Mouse (Mus musculus) ES-E14 (cell line): ENCODE measurements at regions not wholly inside any gene's neighbourhood (a gene's known extent, or its start where the extent isn't known, plus 50 kb on each side); places are given as distances from the start of the nearest gene placed in this dataset.

Source experiments
- DNase-seq: peaks from one replicate; pipeline ENCODE4 v3.0.0-alpha.2; 2013; ENCODE audit warnings: low read depth, low spot score
- H3K27ac ChIP-seq: 2 replicates; pipeline ENCODE4 v1.5.1; 2012; ENCODE audit warnings: low read depth, mild to moderate bottlenecking, low read length, moderate library complexity, mixed read lengths; ENCODE audit not compliant: poor library complexity, insufficient read depth, severe bottlenecking
- H3K36me3 ChIP-seq: 2 replicates; pipeline ENCODE4 v1.6.1; 2012; ENCODE audit warnings: mild to moderate bottlenecking, low read length, moderate library complexity, mixed read lengths; ENCODE audit not compliant: control insufficient read depth, poor library complexity, insufficient read depth, severe bottlenecking
- H3K4me1 ChIP-seq, 2 experiments: fragments of 150-350 bp in 1 of 2; sonication (generic) in 1 of 2; 2 replicates each; pipeline ENCODE4 v1.6.1; 2012; ENCODE audit warnings: low read length in 2 of 2, mild to moderate bottlenecking in 1 of 2, mixed read lengths in 1 of 2; ENCODE audit not compliant: control insufficient read depth in 2 of 2, insufficient read depth in 2 of 2, poor library complexity in 1 of 2
- H3K4me3 ChIP-seq, 2 experiments: fragments of 150-350 bp in 1 of 2; sonication (generic) in 1 of 2; 2 replicates each; pipeline ENCODE4 v1.5.1; 2012; ENCODE audit warnings: low read length in 2 of 2, low read depth in 1 of 2, mild to moderate bottlenecking in 1 of 2, mixed read lengths in 1 of 2; ENCODE audit not compliant: insufficient read depth in 1 of 2, poor library complexity in 1 of 2, severe bottlenecking in 1 of 2
- H3K9ac ChIP-seq: 2 replicates; pipeline ENCODE4 v1.6.1; 2012; ENCODE audit warnings: low read depth, mild to moderate bottlenecking, low read length, mixed read lengths; ENCODE audit not compliant: poor library complexity, insufficient read depth, severe bottlenecking
- H3K9me3 ChIP-seq: fragments of 150-350 bp; sonication (generic); 2 replicates; pipeline ENCODE4 v1.6.1; 2012; ENCODE audit warnings: low read depth, mild to moderate bottlenecking, low read length; ENCODE audit not compliant: control insufficient read depth, insufficient read depth
- CHD2 ChIP-seq: IDR thresholded peaks from 2 replicates; pipeline ENCODE4 v1.6.1; 2014; ENCODE audit warnings: mild to moderate bottlenecking, low read depth, low read length, inconsistent platforms
- HCFC1 ChIP-seq: IDR thresholded peaks from 2 replicates; pipeline ENCODE4 v1.6.1; 2012; ENCODE audit warnings: low read length, inconsistent platforms, borderline replicate concordance; ENCODE audit not compliant: insufficient read depth
- MAFK ChIP-seq: IDR thresholded peaks from 2 replicates; pipeline ENCODE4 v1.6.1; 2014; ENCODE audit warnings: mild to moderate bottlenecking, low read depth, low read length, inconsistent platforms; ENCODE audit not compliant: insufficient read depth
- ZC3H11A ChIP-seq: IDR thresholded peaks from 2 replicates; pipeline ENCODE4 v1.6.1; 2012; ENCODE audit warnings: low read depth, mild to moderate bottlenecking, inconsistent platforms, low read length, borderline replicate concordance
- ZNF384 ChIP-seq: IDR thresholded peaks from 2 replicates; pipeline ENCODE4 v1.6.1; 2012; ENCODE audit warnings: low read depth, low read length, inconsistent platforms
- in situ Hi-C, 2 experiments: fragments of 600-800 bp; cut with MboI; formaldehyde crosslinking; loops; one replicate each; pipeline ENCODE4 v1.15.1; 2025; ENCODE audit warnings: low sequenced_read_pairs in 2 of 2, inconsistent platforms in 1 of 2; ENCODE audit not compliant: unreplicated experiment in 2 of 2

DNA sequence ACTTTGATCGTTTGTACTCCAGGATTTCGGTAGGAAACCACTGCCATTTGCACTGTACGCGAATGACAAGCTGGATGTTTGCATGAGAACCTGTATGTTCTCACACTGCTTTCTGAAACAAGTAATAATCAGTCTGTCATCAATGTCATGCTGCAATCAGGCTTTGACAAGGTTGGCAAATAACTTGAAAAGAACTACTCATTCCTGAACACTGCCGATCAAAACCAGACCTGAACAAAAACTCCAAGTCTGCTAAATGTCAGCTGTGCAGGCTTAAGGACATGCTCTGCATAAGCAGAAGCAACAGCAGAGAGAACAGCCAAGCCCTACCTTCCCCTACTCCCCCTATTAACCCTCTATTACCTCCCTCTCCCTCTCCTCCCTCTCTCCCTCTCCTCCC is 197.8 kb upstream of the Gm11146 start:
- H3K4me3 ChIP-seq = no peak overlapping the region
- H3K36me3 ChIP-seq = no peaks in the 10 kb centered on the region
- in situ Hi-C loops = no loop called here
- TF ChIP-seq HCFC1 (no peak), ZC3H11A (no peak)
- DNase-seq = no peak
- no peak overlapping the region for H3K9ac ChIP-seq
- no peaks in the 10 kb centered on the region for H3K9me3 ChIP-seq
- no peaks in the 10 kb centered on the region for H3K4me1 ChIP-seq
- H3K27ac ChIP-seq = no peak overlapping the region

DNA sequence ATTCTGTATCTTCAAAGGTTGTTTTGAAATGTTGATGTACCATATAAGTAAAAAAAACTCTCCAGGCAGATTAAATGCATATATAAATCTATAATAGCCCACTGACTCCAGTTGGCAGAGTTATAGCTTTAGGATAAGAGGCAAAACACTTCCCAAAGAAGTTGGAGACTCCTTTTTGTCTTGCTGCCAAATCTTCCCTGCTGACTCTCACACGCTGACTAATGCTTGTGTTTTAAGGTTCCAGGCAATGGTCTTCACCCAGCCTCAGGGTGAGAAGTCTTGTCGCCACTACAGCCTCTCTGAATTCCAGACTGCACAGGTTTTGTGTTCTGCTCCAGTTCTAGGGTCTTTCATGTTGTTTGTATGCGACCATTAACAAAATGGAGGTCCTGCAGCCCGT is 195.0 kb upstream of the Gm11146 start:
- no peaks in the 10 kb centered on the region for H3K36me3 ChIP-seq
- H3K4me1 ChIP-seq = no peaks in the 10 kb centered on the region
- no peaks in the 10 kb centered on the region for H3K9me3 ChIP-seq
- H3K4me3 ChIP-seq = no peak overlapping the region
- no peak overlapping the region for H3K9ac ChIP-seq
- in situ Hi-C loops = no loop called here
- TF ChIP-seq HCFC1 = no peak
- no peak for TF ChIP-seq ZNF384
- TF ChIP-seq CHD2 = no peak
- no peak for TF ChIP-seq MAFK
- TF ChIP-seq ZC3H11A = no peak
- no peak overlapping the region for H3K27ac ChIP-seq
- DNase-seq = no peak

DNA sequence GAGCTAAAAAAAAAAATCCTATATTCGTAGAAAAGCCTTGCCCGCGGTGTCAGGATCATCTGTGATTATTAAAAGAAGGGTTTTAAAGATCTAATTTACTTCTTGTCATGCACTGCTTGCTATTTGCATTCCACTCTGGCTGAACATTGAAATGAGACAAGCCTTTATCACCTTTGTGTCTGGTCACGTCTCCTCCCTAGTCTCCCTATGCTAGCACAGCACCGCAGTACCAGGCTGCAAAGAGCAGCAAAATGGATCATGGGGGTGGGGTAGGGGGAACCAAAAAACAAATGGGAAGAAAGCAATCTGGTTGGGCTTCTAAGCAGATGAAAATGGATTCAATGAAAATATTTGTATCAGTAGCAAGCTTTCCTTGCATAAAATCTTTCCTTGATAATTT is 187.8 kb upstream of the Gm11146 start:
- in situ Hi-C loops = no loop called here
- Histone ChIP-seq H3K9me3 (no peaks in the 10 kb centered on the region), H3K4me1 (no peaks in the 10 kb centered on the region), H3K9ac (no peak overlapping the region), H3K4me3 (no peak overlapping the region), H3K36me3 (no peaks in the 10 kb centered on the region), H3K27ac (no peak overlapping the region)
- TF ChIP-seq HCFC1 (no peak), ZC3H11A (no peak), CHD2 (no peak), MAFK (no peak), ZNF384 (no peak)
- DNase-seq = no peak

DNA sequence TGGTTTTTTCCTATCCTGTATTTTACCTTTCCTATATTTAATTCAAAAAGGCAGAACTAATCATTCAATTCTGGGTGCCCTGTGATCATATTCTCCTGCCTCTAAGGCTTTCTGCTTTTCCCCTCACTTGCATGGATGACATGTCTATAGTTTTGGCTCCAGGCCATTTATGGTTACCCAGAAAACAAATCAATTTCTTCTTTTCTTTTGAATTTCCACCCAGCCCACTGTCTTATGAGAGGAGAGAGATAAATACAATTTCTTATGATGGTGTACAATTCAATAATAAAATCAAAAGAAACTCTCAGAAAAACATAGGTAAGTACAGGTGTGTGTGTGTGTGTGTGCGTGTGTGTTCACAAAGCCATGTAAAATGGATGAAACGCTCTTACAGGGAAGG is 187.3 kb upstream of the Gm11146 start:
- Histone ChIP-seq H3K4me1 (no peaks in the 10 kb centered on the region), H3K9ac (no peak overlapping the region), H3K36me3 (no peaks in the 10 kb centered on the region), H3K4me3 (no peak overlapping the region), H3K9me3 (no peaks in the 10 kb centered on the region), H3K27ac (no peak overlapping the region)
- TF ChIP-seq MAFK = no peak
- no peak for TF ChIP-seq ZC3H11A
- no peak for TF ChIP-seq ZNF384
- no peak for TF ChIP-seq CHD2
- TF ChIP-seq HCFC1 = no peak
- no peak for DNase-seq
- in situ Hi-C loops = no loop called here

DNA sequence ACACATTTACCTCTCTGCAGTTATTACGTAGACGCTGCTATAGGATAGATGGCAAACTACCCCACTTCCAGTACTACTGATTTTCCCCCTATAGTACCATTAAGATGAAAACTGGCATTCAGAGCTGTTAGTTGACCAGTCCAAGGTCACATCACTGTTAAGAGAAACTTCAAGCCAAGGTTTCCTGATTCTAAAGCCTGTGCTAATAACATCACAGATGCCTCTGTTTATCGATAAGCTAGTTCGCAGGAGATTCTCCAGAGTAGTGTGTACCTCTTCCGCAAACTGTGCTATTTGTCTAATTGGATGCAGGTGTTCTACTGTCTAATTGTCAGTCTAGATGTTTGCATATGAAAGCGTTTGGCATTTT is 186.9 kb upstream of the Gm11146 start:
- in situ Hi-C loops = no loop called here
- TF ChIP-seq MAFK (no peak), CHD2 (no peak), ZC3H11A (no peak), HCFC1 (no peak), ZNF384 (no peak)
- Histone ChIP-seq H3K36me3 (no peaks in the 10 kb centered on the region), H3K9me3 (no peaks in the 10 kb centered on the region), H3K27ac (no peak overlapping the region), H3K4me1 (no peaks in the 10 kb centered on the region), H3K4me3 (no peak overlapping the region), H3K9ac (no peak overlapping the region)
- no peak for DNase-seq
